Mouse (Mus musculus) v-Abl transformed pro-B cells (cell line): ENCODE measurements around the gene Sfi1.
"Not testable (repeated sequence)": the region's sequence is repeated elsewhere in the genome, so short reads cannot be mapped to it uniquely, and the experiment has no call there.

Experiments
- in situ Hi-C, 2 experiments: fragments of 400-800 bp; cut with MboI; formaldehyde crosslinking; loops; one replicate each; pipeline ENCODE4 v1.15.1; 2025; ENCODE audit not compliant: unreplicated experiment in 2 of 2

The Sfi1 gene

GRCm38 (mm10) chr11:3178968-3179725, 14.1 kb downstream of the Sfi1 start:
- in situ Hi-C loops: not testable (repeated sequence)

DNA sequence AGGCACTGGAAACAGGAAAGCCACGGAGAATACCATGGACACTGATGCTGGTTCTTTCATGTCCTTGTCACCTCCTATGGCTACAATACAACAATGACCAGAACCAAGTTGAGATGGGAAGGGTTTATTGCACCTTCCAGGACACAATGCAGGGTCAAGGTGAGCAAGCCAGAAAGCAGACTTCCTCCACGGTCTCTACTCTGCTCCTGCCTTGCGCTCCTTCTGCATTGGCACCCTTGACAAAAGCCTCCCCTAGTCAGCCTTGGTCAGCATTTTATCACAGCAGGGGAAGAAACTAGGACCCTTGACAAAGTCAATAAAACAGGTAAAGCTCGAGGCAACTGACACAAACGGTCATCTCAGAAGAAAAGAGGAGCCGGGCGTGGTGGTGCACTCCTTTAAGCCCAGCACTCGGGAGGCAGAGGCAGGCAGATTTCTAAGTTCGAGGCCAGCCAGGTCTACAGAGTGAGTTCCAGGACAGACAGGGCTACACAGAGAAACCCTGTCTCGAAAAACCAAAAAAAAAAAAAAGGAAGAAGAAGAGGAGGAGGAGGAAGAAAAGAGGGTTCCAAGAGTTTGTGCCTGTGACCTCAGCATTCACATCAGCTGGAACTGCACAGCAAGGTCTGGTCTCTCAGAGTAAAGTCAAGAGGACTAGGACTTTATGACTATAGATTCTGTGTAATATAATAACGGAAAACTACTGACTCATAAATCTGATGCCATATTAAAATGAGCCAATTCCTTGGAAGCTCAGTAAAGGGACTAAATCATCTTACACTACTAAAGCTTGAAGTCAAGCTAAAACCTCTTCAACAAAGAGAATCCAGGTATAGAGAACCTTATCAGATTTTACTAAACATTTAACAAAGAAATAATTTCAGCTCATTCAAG, 19.6 kb downstream of the Sfi1 start:
- in situ Hi-C loops: not testable (repeated sequence)

DNA sequence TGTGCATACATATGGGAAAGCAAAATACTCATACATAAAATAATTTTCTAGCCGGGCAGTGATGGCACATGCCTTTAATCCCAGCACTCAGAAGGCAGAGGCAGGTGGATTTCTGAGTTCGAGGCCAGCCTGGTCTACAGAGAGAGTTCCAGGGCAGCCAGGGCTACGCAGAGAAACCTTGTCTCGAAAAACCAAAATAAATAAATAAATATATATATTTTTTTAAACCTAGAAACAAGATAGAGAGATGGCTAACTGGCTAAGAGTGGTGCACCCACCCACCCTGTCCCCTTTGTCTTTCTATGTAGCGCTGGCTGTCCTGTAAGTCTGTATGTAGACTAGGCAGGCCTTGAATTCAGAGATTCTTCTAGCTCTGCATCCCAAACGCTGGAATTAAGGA, 20.7 kb downstream of the Sfi1 start:
- in situ Hi-C loops: not testable (repeated sequence)

DNA sequence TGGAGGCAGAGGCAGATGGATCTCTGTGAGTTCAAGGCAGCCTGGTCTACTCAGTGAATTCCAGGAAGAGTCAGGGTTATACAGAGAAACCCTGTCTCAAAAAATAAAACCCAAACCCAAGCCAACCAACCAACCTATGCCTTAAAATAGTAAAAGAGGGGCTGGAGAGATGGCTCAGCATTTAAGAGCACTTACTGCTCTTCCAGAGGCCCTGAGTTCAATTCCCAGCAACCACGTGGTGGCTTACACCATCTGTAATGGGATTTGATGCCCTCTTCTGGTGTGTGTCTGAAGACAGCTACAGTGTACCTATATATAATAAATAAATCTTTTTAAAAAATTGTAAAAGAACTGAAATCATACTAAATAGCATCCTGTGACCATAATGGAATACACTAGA, 21.3 kb downstream of the Sfi1 start:
- in situ Hi-C loops: not testable (repeated sequence)

GRCm38 (mm10) chr11:3169042-3169441, 24.2 kb downstream of the Sfi1 start:
- in situ Hi-C loops: not testable (repeated sequence)

GRCm38 (mm10) chr11:3167571-3168001, 25.7 kb downstream of the Sfi1 start:
- in situ Hi-C loops: not testable (repeated sequence)

DNA sequence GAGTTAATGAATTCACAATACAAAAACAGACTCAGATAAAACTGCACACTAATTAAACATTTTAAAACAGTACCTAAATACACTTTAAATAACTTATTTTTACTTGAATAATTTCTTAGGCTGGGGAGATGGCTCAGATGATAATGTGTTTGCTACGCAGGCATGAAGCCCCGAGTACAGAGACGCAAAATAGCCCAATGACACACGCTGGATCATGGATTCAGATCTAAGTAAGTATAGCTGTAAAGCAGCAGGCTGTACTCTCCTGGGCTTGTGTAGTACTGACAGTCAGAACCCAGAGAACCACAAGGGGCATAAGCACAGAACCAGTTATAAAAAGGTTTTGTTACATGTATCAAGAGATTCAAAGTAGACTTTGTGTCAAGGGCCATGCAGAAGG, 26.1 kb downstream of the Sfi1 start:
- in situ Hi-C loops: not testable (repeated sequence)

GRCm38 (mm10) chr11:3166321-3166720, 26.9 kb downstream of the Sfi1 start:
- in situ Hi-C loops: not testable (repeated sequence)

DNA sequence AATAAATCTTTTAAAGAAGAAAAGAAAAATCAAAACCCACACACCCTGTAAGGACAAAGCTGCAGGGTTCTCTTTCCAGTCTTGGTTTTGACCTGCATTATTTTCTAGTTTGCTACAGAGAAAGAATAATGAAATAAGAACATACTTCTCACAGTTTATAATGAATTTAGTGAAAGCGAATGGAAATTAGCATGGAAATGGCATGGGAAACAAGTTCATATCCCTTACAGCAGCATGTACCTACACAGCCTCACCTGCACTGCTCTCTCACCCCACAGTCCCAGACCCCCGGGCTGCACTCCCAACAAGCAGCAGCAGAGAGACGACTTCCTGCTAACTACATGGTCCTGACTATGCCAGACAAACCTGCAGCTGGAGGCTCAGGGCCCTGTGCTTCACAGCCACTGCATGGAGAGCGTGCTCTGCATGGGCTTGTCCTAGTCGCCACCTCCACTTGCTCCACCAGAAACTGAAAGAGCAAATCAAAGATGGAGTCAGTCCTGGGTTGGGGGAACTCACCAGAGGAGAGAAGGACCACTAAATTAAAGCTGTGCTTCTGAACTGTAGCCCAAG, 28.0 kb downstream of the Sfi1 start:
- in situ Hi-C loops: not testable (repeated sequence)

- in situ Hi-C loops: not testable (repeated sequence)
These were observed 29.6 kb downstream of the Sfi1 start for GRCm38 (mm10) chr11:3163661-3164060.

DNA sequence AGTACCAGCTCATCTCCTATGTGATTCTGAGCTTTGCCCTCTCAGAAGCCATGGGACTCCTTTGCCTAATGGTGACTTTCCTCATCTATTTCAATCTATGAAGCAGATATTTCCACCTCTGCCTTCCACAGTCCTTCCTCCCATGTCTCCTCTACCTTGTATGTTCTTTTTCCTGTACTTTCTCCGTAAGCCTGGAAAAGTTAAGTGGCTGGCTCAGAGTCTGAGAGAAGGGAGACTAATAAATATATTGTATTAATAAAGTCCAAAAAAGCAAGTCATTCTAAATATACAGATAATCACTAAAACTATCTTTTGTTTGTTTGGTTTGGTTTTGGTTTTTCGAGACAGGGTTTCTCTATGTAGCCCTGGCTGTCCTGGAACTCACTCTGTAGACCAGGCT, 30.1 kb downstream of the Sfi1 start:
- in situ Hi-C loops: not testable (repeated sequence)

DNA sequence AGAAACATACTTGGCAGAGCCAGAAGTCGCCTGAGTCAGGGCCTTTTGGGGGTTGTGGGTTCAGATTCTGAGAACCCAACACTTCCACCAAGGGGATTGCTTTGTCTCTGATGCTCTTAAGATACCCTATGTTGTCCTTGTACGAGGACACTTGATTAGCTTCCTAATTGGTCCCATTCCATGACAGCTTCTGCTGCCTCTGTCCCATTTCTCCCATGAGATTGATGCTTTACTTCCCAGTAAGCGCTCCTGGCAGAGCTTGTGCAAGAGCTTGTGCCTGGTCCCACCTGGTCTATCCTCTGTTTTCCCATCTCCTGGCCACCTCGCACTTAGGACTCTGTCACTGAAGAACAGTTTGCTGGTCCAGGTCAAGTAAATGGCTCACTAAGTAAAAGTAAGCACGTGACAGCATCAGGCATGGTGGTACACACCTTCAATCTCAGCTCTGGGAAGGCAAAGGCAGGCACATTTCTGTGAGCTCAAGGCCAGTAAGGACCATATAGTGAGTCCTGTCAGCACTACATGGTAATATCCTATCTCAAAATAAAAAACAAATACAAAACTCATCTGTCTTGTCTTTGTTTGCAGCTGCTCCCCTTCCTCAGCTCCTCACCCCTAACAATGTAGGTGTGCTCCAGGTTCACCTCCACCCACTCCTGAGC, 30.9 kb downstream of the Sfi1 start:
- in situ Hi-C loops: not testable (repeated sequence)

GRCm38 (mm10) chr11:3161370-3161769, 31.9 kb downstream of the Sfi1 start:
- in situ Hi-C loops: not testable (repeated sequence)

GRCm38 (mm10) chr11:3158800-3159199, 34.5 kb downstream of the Sfi1 start:
- in situ Hi-C loops: not testable (repeated sequence)

- in situ Hi-C loops: not testable (repeated sequence)
These were observed 35.3 kb downstream of the Sfi1 start for GRCm38 (mm10) chr11:3157996-3158395.

DNA sequence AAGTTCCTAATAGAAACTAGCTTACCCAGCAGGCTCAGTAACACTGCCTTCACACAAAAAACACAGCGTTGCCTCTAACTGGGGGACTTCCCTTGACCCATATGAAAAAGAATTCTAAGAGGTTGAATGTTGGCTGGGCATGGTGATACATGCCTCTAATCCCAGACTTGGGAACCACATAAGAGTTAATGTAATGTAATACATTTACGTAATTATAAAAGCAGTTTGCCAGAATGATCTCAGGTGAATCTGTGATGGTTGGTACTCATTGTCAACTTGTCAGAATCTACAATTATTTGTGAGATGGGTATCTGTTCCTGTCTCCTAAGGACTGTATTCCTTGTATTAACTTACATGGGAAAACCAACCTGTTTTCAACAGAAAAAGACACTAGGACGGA, 36.3 kb downstream of the Sfi1 start:
- in situ Hi-C loops: not testable (repeated sequence)

DNA sequence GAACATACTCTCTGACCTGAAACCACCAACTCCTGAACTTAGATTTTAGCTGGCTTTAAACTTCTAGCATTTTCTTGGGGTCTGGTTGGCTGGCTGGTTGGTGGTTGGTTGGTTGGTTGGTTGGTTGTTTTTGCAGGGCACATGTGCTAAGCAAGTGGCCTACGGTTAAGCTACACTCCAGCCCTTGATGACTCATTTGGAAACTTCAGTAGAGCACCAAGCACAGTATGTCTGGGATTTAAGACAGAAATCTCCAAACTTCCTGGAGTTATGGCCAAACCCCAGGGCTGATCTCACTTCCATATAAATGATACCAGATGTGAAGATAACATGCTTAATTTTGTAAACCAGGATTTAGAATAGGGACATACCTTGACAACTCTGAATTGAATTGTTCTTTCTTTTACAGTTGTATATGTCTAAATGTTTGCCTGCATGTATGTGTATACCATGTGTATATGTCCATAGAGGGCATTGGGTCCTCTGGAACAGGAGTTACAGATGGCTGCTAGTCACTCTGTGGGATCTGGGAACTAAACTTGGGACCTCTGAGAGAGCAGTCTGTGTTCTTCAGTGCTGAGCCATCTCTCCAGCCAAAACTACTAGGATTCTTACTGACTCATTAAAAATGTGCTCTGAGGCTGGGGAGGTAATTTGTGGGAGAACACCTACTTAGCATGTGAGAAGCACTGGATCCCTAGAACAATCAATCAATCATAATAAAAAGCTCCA, 39.4 kb downstream of the Sfi1 start:
- in situ Hi-C loops: not testable (repeated sequence)

DNA sequence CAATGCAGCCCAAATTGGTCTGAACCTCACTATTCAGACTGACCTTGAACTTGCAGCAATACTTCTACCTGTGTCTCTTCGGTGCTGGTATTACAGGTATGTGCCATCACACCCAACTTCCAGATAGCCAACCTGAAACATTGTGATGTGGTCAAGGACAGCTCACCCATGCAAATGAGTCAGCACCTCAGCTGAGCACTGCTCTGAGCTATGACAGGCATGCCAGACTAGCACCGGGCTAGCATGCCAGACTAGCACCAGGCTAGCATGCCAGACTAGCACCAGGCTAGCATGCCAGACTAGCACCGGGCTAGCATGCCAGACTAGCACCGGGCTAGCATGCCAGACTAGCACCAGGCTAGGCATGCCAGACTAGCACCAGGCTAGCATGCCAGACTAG, 41.9 kb downstream of the Sfi1 start:
- in situ Hi-C loops: not testable (repeated sequence)

- in situ Hi-C loops: not testable (repeated sequence)
These were observed 42.6 kb downstream of the Sfi1 start for GRCm38 (mm10) chr11:3150677-3151003.

DNA sequence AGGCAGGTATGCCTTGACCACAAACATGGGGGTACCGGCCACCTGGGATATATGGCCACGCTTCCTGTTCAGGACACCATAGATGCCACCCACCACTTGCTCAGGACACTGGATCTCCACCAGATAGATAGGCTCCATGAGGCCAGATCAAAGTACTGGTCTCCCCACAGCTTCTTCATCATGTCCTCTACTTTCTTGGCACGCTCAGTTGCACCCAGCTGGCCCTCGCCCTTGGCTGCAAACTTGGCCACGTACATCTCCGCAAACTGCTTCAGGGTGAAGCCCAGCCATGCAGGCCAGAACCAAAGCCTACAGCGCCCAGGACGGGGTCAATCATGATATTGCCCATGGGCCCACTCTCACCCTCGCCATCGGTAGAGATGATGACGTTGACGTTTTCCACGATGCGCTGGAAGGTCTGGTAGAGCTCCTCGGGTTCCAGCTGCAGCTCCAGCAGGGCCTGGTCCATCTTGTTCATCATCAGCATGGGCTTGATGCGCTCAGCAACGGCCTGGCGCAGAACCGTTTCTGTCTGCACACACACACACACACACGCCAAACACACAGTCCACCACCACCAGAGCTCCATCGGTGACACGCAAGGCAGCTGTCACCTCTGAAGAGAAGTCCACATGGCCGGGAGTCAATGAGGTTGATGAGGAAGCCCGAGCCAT, 43.1 kb downstream of the Sfi1 start:
- in situ Hi-C loops: not testable (repeated sequence)
